In the genomic region with DNA sequence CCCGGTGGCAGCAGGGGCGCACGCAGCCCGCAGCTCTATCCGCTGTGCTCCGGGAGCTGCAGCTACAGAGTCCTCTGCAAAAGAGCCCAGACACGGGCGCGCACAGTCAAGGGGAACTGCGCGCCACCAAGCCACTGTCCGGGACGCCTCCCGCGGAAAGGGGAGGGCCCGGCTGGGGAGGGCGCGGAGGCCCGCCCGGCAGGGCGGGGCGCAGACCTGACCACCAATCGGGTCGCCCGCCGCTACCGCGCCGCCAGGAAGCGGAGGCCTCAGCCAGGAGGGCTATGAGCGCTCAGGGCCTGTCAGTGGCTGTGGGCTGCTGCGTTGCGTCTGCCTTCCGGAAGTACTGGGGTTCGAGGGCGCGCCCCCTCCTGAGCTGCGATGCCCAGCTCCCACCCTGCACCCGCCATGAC, we compare ENCODE assay signal across 8 mouse cellular contexts. TPM values are rescaled to one million over a fixed set of nuclear protein-coding genes. Genes with fewer than 3 reads are reported as not detected.
DNase-seq lines count a peak whose midpoint lies in the region; ATAC-seq lines count a peak whose summit lies in the region.
"Not testable (repeated sequence)": the region's sequence is repeated elsewhere in the genome, so short reads cannot be mapped to it uniquely, and the experiment has no call there.

A gene (minus strand): TSS at position 139 of the 413 bp plus-strand sequence.

- not testable (repeated sequence) for H3K9me3 ChIP-seq in limb, embryonic 11.5 days (ENCODE audit: control insufficient read depth, low read length); midbrain, embryonic 11.5 days (ENCODE audit: control insufficient read depth, low read length)

- 1% methylated on average over 38 of the region's 39 CpGs for WGBS in limb, embryonic 11.5 days
- under 1% methylated on average over 35 of the region's 39 CpGs for WGBS in midbrain, embryonic 11.5 days

- ATAC-seq in limb, embryonic 11.5 days (ENCODE audit: insufficient number of reproducible peaks, low FRiP score, low TSS enrichment, low read depth); midbrain, embryonic 11.5 days (ENCODE audit: low FRiP score): not testable (repeated sequence)

- H3K9ac ChIP-seq in limb, embryonic 11.5 days (ENCODE audit: low read length): peak within 1 kb of the TSS; percentile 58
- not testable (repeated sequence) for H3K9ac ChIP-seq in midbrain, embryonic 11.5 days (ENCODE audit: low read length)

- H3K36me3 ChIP-seq in limb, embryonic 11.5 days (ENCODE audit: control insufficient read depth, insufficient read depth, low read length); midbrain, embryonic 11.5 days (ENCODE audit: control insufficient read depth, insufficient read depth, low read length): not testable (repeated sequence)

- peak; percentile 1 for DNase-seq in cerebellum, adult 11-12 months
- peak; percentile 3 to 5 for DNase-seq in frontal cortex, postnatal 25 days (ENCODE audit: low spot score in 2 of 2)
- DNase-seq in heart, postnatal 25 days (ENCODE audit: low spot score): peak; percentile 51
- peak; percentile 62 for DNase-seq in kidney, postnatal 14 days
- peak; percentile 49 for DNase-seq in limb, embryonic 11.5 days (ENCODE audit: low spot score)
- DNase-seq in midbrain, embryonic 11.5 days (ENCODE audit: low spot score, missing footprints): peak; percentile 84
- peak; percentile 23 to 42 for DNase-seq in right cerebral cortex, postnatal 36 days (ENCODE audit: low spot score in 2 of 2)
- DNase-seq in urinary bladder, postnatal 4 days (ENCODE audit: low spot score in 2 of 2): peak; percentile 67 to 71

- H3K27me3 ChIP-seq in limb, embryonic 11.5 days (ENCODE audit: control insufficient read depth, insufficient read depth, low read length); midbrain, embryonic 11.5 days (ENCODE audit: control insufficient read depth, insufficient read depth, low read length): not testable (repeated sequence)

- intact Hi-C loops in heart, postnatal 25 days (cut with DNase I): not testable (repeated sequence)

- peak within 1 kb of the TSS; percentile 35 for H3K4me3 ChIP-seq in limb, embryonic 11.5 days (ENCODE audit: low read depth, low read length)
- peak within 1 kb of the TSS; percentile 30 for H3K4me3 ChIP-seq in midbrain, embryonic 11.5 days (ENCODE audit: low read depth, low read length)

- not testable (repeated sequence) for H3K4me1 ChIP-seq in limb, embryonic 11.5 days (ENCODE audit: control insufficient read depth, insufficient read depth, low read length); midbrain, embryonic 11.5 days (ENCODE audit: control insufficient read depth, insufficient read depth, low read length)

- 0 out of 2 replicates have a peak within 1 kb of the TSS, but pooled peaks have one; percentile 30 for H3K27ac ChIP-seq in limb, embryonic 11.5 days (replicated peaks; ENCODE audit: low read depth, low read length)
- not testable (repeated sequence) for H3K27ac ChIP-seq in midbrain, embryonic 11.5 days (ENCODE audit: low read depth, low read length)

- H3K4me2 ChIP-seq in limb, embryonic 11.5 days (ENCODE audit: low read depth, severe bottlenecking): peak within 1 kb of the TSS; percentile 25; the same call in 1 of the 2 replicates
- H3K4me2 ChIP-seq in midbrain, embryonic 11.5 days: peak within 1 kb of the TSS; percentile 32; the same call in 1 of the 2 replicates

RNA-seq across cellular contexts. Expression of the gene that starts here (rescaled TPM):
- total RNA-seq in heart, postnatal 25 days (2021): under 1 TPM; 0.64 to 0.73 TPM
- 4.1 TPM in 2 replicates for polyA plus RNA-seq in limb, embryonic 11.5 days (2014; fragmentation: Nextera tagmentation; extraction: Ambion mirVana)
- polyA plus RNA-seq in midbrain, embryonic 11.5 days (2014; fragmentation: Nextera tagmentation; extraction: Ambion mirVana): 1.5 and 1.7 TPM in 2 replicates

Comparison
In these comparisons a context has a peak if more than half of its experiments do, and no peak if none do; other contexts are left out.
1. Peak in DNase-seq in heart, postnatal 25 days; RNA of the gene not detected or under 1 TPM.
2. DNase-seq: peak in every context shown above with its lines; median percentile 84 in midbrain, embryonic 11.5 days; 69 in urinary bladder, postnatal 4 days; 62 in kidney, postnatal 14 days; 51 in heart, postnatal 25 days; 49 in limb, embryonic 11.5 days; 32 in right cerebral cortex, postnatal 36 days; 4 in frontal cortex, postnatal 25 days; 1 in cerebellum, adult 11-12 months.